Mouse (Mus musculus): ENCODE results near the gene Brip1.

- TF ChIP-seq CTCF (IDR thresholded peaks at IDR 0.05; ENCODE audit: insufficient read depth, low read depth, low read length) (no peak), POLR2A (IDR thresholded peaks at IDR 0.05; ENCODE audit: insufficient read depth, low read depth, low read length) (no peak)
Measured at GRCm38 (mm10) chr11:86039994-86040393, 161.0 kb downstream of the Brip1 start.
